Mouse (Mus musculus) v-Abl transformed pro-B cells (cell line): ENCODE measurements around the gene Tfdp2.

Experiments
- in situ Hi-C, 2 experiments: fragments of 400-800 bp; cut with MboI; formaldehyde crosslinking; loops; one replicate each; pipeline ENCODE4 v1.15.1; 2025; ENCODE audit not compliant: unreplicated experiment in 2 of 2

The Tfdp2 gene

GRCm38 (mm10) chr9:96281497-96281896, 85.4 kb downstream of the Tfdp2 start:
- in situ Hi-C loops, result loop anchor here (10.0 to 25.0 kb wide), 3 partner anchors 273 to 533 kb away; no protein-coding TSS in a partner anchor

- in situ Hi-C loops, result loop anchor here (10.0 to 25.0 kb wide), 3 partner anchors 273 to 533 kb away; no protein-coding TSS in a partner anchor
These were observed 86.0 kb downstream of the Tfdp2 start for GRCm38 (mm10) chr9:96282082-96282481.

- in situ Hi-C loops, result loop anchor here (5.0 to 25.0 kb wide), 5 partner anchors 207 to 530 kb away; no protein-coding TSS in a partner anchor
These were observed 88.8 kb downstream of the Tfdp2 start for GRCm38 (mm10) chr9:96284916-96285315.

- in situ Hi-C loops, result loop anchor here in 1 of 2 experiments (25.0 kb wide), 1 partner anchor 370 kb away; no protein-coding TSS in a partner anchor
These were observed 96.1 kb downstream of the Tfdp2 start for GRCm38 (mm10) chr9:96292144-96292543.

GRCm38 (mm10) chr9:96299324-96300008, 103.4 kb downstream of the Tfdp2 start:
- in situ Hi-C loops, result loop anchor here in 1 of 2 experiments (25.0 kb wide), 1 partner anchor 363 kb away; no protein-coding TSS in a partner anchor

GRCm38 (mm10) chr9:96308816-96309215, 112.7 kb downstream of the Tfdp2 start:
- in situ Hi-C loops, result no loop called here

- in situ Hi-C loops, result no loop called here
These were observed 116.0 kb downstream of the Tfdp2 start for GRCm38 (mm10) chr9:96312074-96312473.

GRCm38 (mm10) chr9:96319333-96319732, 123.3 kb downstream of the Tfdp2 start:
- in situ Hi-C loops, result no loop called here

GRCm38 (mm10) chr9:96320551-96320980, 124.5 kb downstream of the Tfdp2 start:
- in situ Hi-C loops, result no loop called here

- in situ Hi-C loops, result no loop called here
These were observed 126.5 kb downstream of the Tfdp2 start for GRCm38 (mm10) chr9:96322411-96323152.

GRCm38 (mm10) chr9:96324502-96324901, 128.4 kb downstream of the Tfdp2 start:
- in situ Hi-C loops, result no loop called here

- in situ Hi-C loops, result no loop called here
These were observed 130.4 kb downstream of the Tfdp2 start for GRCm38 (mm10) chr9:96326496-96326923.

GRCm38 (mm10) chr9:96328226-96328625, 132.2 kb downstream of the Tfdp2 start:
- in situ Hi-C loops, result no loop called here

- in situ Hi-C loops, result loop anchor here in 1 of 2 experiments (10.0 kb wide), 1 partner anchor 326 kb away; no protein-coding TSS in a partner anchor
These were observed 135.1 kb downstream of the Tfdp2 start for GRCm38 (mm10) chr9:96331146-96331545.

- in situ Hi-C loops, result loop anchor here in 1 of 2 experiments (5.0 kb wide), 1 partner anchor 152 kb away; no protein-coding TSS in a partner anchor
These were observed 149.7 kb downstream of the Tfdp2 start for GRCm38 (mm10) chr9:96345750-96346149.

- in situ Hi-C loops, result loop anchor here in 1 of 2 experiments (5.0 kb wide), 1 partner anchor 148 kb away; no protein-coding TSS in a partner anchor
These were observed 152.8 kb downstream of the Tfdp2 start for GRCm38 (mm10) chr9:96348885-96349284.

GRCm38 (mm10) chr9:96350010-96350409, 153.9 kb downstream of the Tfdp2 start:
- in situ Hi-C loops, result loop anchor here in 1 of 2 experiments (5.0 kb wide), 1 partner anchor 137 kb away; no protein-coding TSS in a partner anchor

GRCm38 (mm10) chr9:96350476-96350875, 154.4 kb downstream of the Tfdp2 start:
- in situ Hi-C loops, result loop anchor here in 1 of 2 experiments (5.0 kb wide), 1 partner anchor 137 kb away; no protein-coding TSS in a partner anchor

- in situ Hi-C loops, result loop anchor here in 1 of 2 experiments (5.0 kb wide), 1 partner anchor 136 kb away; no protein-coding TSS in a partner anchor
These were observed 155.7 kb downstream of the Tfdp2 start for GRCm38 (mm10) chr9:96351771-96352170.

- in situ Hi-C loops, result loop anchor here in 1 of 2 experiments (5.0 kb wide), 1 partner anchor 134 kb away; no protein-coding TSS in a partner anchor
These were observed 157.2 kb downstream of the Tfdp2 start for GRCm38 (mm10) chr9:96353121-96353769.
